Mouse (Mus musculus) lung, embryonic 15.5 days (tissue): ENCODE data around the gene Lgals3bp. TPM values are rescaled to one million over a fixed set of nuclear protein-coding genes. Genes with fewer than 3 reads are reported as not detected.

Experiments used
- ATAC-seq: fragments of 200-750 bp; cut with Nextera tagmentation; 2 replicates; pipeline ENCODE4 v1.8.0; 2017; ENCODE audit warnings: moderate number of reproducible peaks, borderline replicate concordance; ENCODE audit not compliant: low FRiP score, low TSS enrichment; ENCODE audit errors: extremely low read depth
- H3K27ac ChIP-seq: fragments of 300-500 bp; sonication (generic); 2 replicates; pipeline ENCODE4 v1.5.1; 2015; ENCODE audit warnings: moderate library complexity, mild to moderate bottlenecking, inconsistent platforms
- H3K27me3 ChIP-seq: fragments of 300-500 bp; sonication (generic); 2 replicates; pipeline ENCODE4 v1.6.1; 2015; ENCODE audit warnings: inconsistent platforms
- H3K36me3 ChIP-seq: fragments of 300-500 bp; sonication (generic); 2 replicates; pipeline ENCODE4 v1.6.1; 2015; ENCODE audit warnings: inconsistent platforms
- H3K4me1 ChIP-seq: fragments of 300-500 bp; sonication (generic); 2 replicates; pipeline ENCODE4 v1.6.1; 2015; ENCODE audit warnings: inconsistent platforms
- H3K4me2 ChIP-seq: fragments of 300-500 bp; sonication (generic); 2 replicates; pipeline ENCODE4 v1.6.1; 2015; ENCODE audit warnings: inconsistent platforms, mild to moderate bottlenecking, moderate library complexity
- H3K4me3 ChIP-seq: fragments of 300-500 bp; sonication (generic); 2 replicates; pipeline ENCODE4 v1.5.1; 2015; ENCODE audit warnings: mild to moderate bottlenecking, inconsistent platforms
- H3K9ac ChIP-seq: fragments of 300-500 bp; sonication (generic); 2 replicates; pipeline ENCODE4 v1.6.1; 2015; ENCODE audit warnings: inconsistent platforms
- H3K9me3 ChIP-seq: fragments of 300-500 bp; sonication (generic); 2 replicates; pipeline ENCODE4 v1.6.1; 2016; ENCODE audit warnings: inconsistent platforms
- WGBS: fragments of 180-500 bp; shearing (Covaris S2); methylation state at CpG from one replicate; pipeline ENCODE4 v1.1.7; 2015; 5-methylcytosine and 5-hydroxymethylcytosine counted together
- polyA plus RNA-seq: library from polyadenylated mRNA; unstranded; fragments of >200 nt; fragmentation: Nextera tagmentation; extraction: Ambion mirVana; gene quantifications from 2 replicates; pipeline ENCODE4 v1.2.1, GENCODE M21; 2015

The Lgals3bp gene
- polyA plus RNA-seq, 1 experiment from 2014 or later: 6.9 TPM

DNA sequence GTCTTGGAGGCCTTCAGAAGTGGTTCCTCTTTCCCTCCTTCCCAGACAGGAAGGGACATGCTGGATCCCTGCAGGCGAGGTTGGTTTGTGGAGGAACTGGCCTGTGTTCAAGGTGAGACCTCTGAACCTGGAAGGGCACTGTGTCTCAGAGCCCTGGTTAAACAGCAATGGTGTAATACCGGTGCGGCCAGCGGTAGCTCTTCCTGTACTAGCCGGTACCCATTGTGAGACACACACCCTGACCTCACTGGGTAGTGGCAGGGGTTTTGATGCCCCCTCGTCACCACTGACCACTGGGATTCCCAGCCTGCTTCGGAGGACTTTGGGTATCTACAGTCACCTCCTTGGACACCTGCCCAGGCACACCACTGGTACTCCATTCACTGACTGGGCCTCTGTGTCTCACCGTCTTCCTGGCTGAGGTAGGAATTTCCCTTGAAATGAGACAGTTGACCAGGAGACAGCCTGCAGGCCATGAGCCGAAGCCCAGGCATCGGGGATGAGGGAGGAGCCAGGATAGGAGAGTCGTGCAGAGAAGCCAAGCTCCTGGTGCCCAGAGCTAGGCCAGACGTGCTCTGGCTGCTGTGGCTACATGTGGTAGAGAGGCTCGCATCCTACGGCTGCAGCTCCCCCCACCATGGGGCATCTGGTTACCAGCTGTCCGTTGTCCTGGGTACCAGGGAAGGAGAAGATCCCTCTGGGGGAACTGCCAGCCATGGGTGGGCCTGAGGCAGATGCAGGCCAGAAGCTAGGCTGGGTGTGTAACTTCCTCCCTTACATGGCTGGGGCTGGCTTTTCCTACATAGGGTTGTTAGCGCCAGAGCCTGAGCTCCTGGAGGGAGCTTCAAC, 29.4 kb upstream of the Lgals3bp start:
- Histone ChIP-seq H3K27me3 (no peaks in the 10 kb centered on the region), H3K4me2 (no peak overlapping the region), H3K4me3 (no peak overlapping the region), H3K4me1 (peaks cover 56% of the 10 kb centered on the region), H3K9me3 (no peaks in the 10 kb centered on the region), H3K36me3 (no peaks in the 10 kb centered on the region), H3K9ac (no peak overlapping the region), H3K27ac (no peak overlapping the region)
- WGBS: 77% methylated on average over 16 of the region's 16 CpGs
- ATAC-seq: no peak

GRCm38 (mm10) chr11:118430291-118430885, 28.5 kb upstream of the Lgals3bp start:
- Histone ChIP-seq H3K9me3 (no peaks in the 10 kb centered on the region), H3K36me3 (no peaks in the 10 kb centered on the region), H3K4me1 (peaks cover 55% of the 10 kb centered on the region), H3K9ac (no peak overlapping the region), H3K27ac (no peak overlapping the region), H3K4me2 (peak overlapping the region; percentile 17; the same call in 1 of the 2 replicates), H3K27me3 (no peaks in the 10 kb centered on the region), H3K4me3 (no peak overlapping the region)
- ATAC-seq: no peak
- WGBS: 7% methylated on average over 4 of the region's 4 CpGs

- no peaks in the 10 kb centered on the region for H3K36me3 ChIP-seq
- ATAC-seq: peak; percentile 21; the same call in 1 of the 2 replicates
- 29% methylated on average over 8 of the region's 8 CpGs for WGBS
- peak overlapping the region; percentile 58 for H3K4me2 ChIP-seq
- H3K27me3 ChIP-seq: no peaks in the 10 kb centered on the region
- peak overlapping the region; percentile 28; the same call in 1 of the 2 replicates for H3K9ac ChIP-seq
- peak overlapping the region; percentile 72 for H3K27ac ChIP-seq
- no peaks in the 10 kb centered on the region for H3K9me3 ChIP-seq
- H3K4me1 ChIP-seq: peaks cover 64% of the 10 kb centered on the region
- peak overlapping the region; percentile 35 for H3K4me3 ChIP-seq
Observed at GRCm38 (mm10) chr11:118428944-118429709, 27.2 kb upstream of the Lgals3bp start.

DNA sequence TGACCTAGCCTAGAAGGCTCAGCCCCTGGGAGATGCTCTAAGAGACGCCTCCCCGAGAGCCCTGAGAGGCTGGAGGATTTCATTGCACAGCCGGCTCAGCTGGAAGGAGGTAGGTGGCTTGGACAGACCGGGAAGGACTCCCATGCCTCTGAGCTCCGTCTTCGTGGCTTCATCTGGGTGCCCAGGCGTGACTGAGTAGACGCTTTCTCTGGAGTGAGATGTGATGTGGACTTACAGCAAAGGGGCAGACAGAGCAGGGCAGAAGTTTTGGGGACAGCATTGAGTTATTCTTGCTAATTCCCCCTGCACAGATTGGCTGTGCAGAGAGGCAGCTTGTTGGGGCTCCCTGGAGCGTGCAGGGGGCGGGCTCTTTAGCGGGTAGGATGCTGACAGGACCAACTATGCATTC, 26.6 kb upstream of the Lgals3bp start:
- Histone ChIP-seq H3K4me1 (peaks cover 64% of the 10 kb centered on the region), H3K27me3 (no peaks in the 10 kb centered on the region)

DNA sequence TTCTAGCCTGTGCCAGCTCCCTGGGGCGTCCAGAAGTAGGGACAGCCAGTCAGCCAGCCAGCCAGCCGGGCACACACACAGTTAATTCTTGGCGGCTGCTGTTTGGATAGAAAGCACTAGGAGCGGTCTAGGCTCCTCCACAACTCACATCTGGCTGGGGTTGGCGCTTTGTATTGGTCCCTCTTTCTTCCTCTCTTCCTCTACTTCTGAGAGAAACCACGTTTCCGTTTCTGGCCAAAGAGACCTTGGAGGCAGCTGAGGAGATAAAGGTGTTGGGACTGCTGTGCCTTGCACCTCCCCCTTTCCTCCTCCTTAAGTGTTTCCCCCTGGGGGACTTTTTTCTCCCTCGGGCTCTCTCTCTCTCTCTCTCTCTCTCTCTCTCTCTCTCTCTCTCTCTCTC, 26.1 kb upstream of the Lgals3bp start, which contains the start of gene C1qtnf1:
Gene C1qtnf1, plus strand, starts transcription at position 218 of the 400 bp plus-strand sequence.
- Histone ChIP-seq H3K9ac (peak within 1 kb of the TSS; percentile 28; the same call in 1 of the 2 replicates), H3K27me3 (no peaks in the 10 kb centered on the region), H3K4me3 (peak within 1 kb of the TSS; percentile 35), H3K27ac (peak within 1 kb of the TSS; percentile 72), H3K4me1 (peaks cover 64% of the 10 kb centered on the region), H3K36me3 (no peaks in the 10 kb centered on the region), H3K9me3 (no peaks in the 10 kb centered on the region), H3K4me2 (peak within 1 kb of the TSS; percentile 58)
- WGBS: under 1% methylated on average over 8 of the region's 8 CpGs
- peak; percentile 32; the same call in 1 of the 2 replicates for ATAC-seq

More for the DNA sequence above, 26.6 kb upstream of the Lgals3bp start:
- Histone ChIP-seq H3K36me3 (no peaks in the 10 kb centered on the region), H3K4me2 (peak overlapping the region; percentile 58), H3K9ac (peak overlapping the region; percentile 28; the same call in 1 of the 2 replicates), H3K27ac (peak overlapping the region; percentile 72), H3K4me3 (peak overlapping the region; percentile 35), H3K9me3 (no peaks in the 10 kb centered on the region)
- peak; percentile 43; the same call in 1 of the 2 replicates for ATAC-seq
- 5% methylated on average over 11 of the region's 11 CpGs for WGBS

GRCm38 (mm10) chr11:118427266-118427779, 25.4 kb upstream of the Lgals3bp start:
- Histone ChIP-seq H3K4me1 (peaks cover 63% of the 10 kb centered on the region), H3K36me3 (no peaks in the 10 kb centered on the region), H3K27ac (peak overlapping the region; percentile 37; the same call in 1 of the 2 replicates), H3K4me3 (no peak overlapping the region), H3K4me2 (peak overlapping the region; percentile 58), H3K27me3 (no peaks in the 10 kb centered on the region), H3K9ac (no peak overlapping the region), H3K9me3 (no peaks in the 10 kb centered on the region)
- ATAC-seq: no peak
- WGBS: 22% methylated on average over 3 of the region's 3 CpGs

GRCm38 (mm10) chr11:118426765-118427164, 24.9 kb upstream of the Lgals3bp start:
- Histone ChIP-seq H3K27me3 (no peaks in the 10 kb centered on the region), H3K4me2 (no peak overlapping the region), H3K27ac (no peak overlapping the region), H3K9ac (no peak overlapping the region), H3K36me3 (no peaks in the 10 kb centered on the region), H3K4me3 (no peak overlapping the region), H3K4me1 (peaks cover 59% of the 10 kb centered on the region), H3K9me3 (no peaks in the 10 kb centered on the region)
- ATAC-seq: no peak
- WGBS: 62% methylated on average over 5 of the region's 5 CpGs

GRCm38 (mm10) chr11:118424621-118425335, 22.9 kb upstream of the Lgals3bp start:
- Histone ChIP-seq H3K4me2 (no peak overlapping the region), H3K4me3 (no peak overlapping the region), H3K4me1 (peaks cover 45% of the 10 kb centered on the region), H3K9me3 (no peaks in the 10 kb centered on the region), H3K36me3 (no peaks in the 10 kb centered on the region), H3K27ac (peak overlapping the region; percentile 4; the same call in 1 of the 2 replicates), H3K9ac (no peak overlapping the region), H3K27me3 (no peaks in the 10 kb centered on the region)
- 30% methylated on average over 13 of the region's 13 CpGs for WGBS
- no peak for ATAC-seq

- Histone ChIP-seq H3K27ac (peak overlapping the region; percentile 21), H3K4me3 (no peak overlapping the region), H3K9ac (no peak overlapping the region), H3K36me3 (no peaks in the 10 kb centered on the region), H3K9me3 (no peaks in the 10 kb centered on the region), H3K4me2 (peak overlapping the region; percentile 47), H3K4me1 (peaks cover 37% of the 10 kb centered on the region), H3K27me3 (no peaks in the 10 kb centered on the region)
- no peak for ATAC-seq
- WGBS: 1% methylated on average over 18 of the region's 18 CpGs
Observed at GRCm38 (mm10) chr11:118423266-118423971, 21.5 kb upstream of the Lgals3bp start.

GRCm38 (mm10) chr11:118420261-118420660, 18.4 kb upstream of the Lgals3bp start:
- whole genome bisulfite sequencing: 65% methylated on average over 7 of the region's 7 CpGs
- Histone ChIP-seq H3K4me2 (no peak overlapping the region), H3K27ac (no peak overlapping the region), H3K36me3 (peaks cover under 1% of the 10 kb centered on the region; the same call in 1 of the 2 replicates), H3K9ac (no peak overlapping the region), H3K27me3 (no peaks in the 10 kb centered on the region), H3K9me3 (no peaks in the 10 kb centered on the region), H3K4me3 (no peak overlapping the region), H3K4me1 (peaks cover 38% of the 10 kb centered on the region)
- no peak for ATAC-seq
